Mouse (Mus musculus) embryo, embryonic 9.5 days (tissue): ENCODE measurements around the gene Abca17.

Experiments
- DNase-seq: peaks from one replicate; pipeline ENCODE4 v3.0.0-alpha.2; 2017; ENCODE audit errors: extremely low spot score

Gene Abca17

DNA sequence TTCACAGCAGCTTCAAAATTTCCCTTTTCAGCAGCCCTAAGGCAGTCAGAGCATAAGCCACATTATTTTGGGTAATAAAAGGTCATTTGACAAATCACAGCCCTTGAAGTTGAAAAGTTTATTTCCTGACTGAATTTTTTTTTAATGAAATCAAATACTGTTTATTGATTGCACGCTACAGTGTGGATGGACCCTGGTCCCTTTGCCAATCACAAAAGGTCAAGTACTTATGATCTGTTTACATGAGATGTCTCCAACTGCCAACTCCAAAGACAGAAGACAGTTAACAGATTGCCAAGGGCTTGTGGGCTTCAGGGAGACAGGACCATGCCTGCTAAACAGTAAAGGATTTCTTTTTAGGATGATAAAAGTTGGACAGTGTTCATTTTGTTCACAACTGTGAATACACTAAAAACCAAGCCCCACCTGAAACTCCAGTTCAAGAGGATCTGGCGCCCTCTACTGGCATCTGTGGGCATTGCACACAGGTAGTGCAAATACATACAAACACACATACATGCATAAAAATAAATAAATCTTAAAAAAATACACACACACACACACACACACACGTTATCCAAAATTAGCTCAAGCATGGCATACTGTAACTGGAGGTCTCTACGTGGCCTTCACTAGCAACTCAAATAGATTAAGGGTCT is 107.4 kb downstream of the Abca17 start:
- peak; percentile 27 for DNase-seq

- DNase-seq: no peak
Measured at GRCm38 (mm10) chr17:24236921-24237320, 113.9 kb downstream of the Abca17 start.

DNA sequence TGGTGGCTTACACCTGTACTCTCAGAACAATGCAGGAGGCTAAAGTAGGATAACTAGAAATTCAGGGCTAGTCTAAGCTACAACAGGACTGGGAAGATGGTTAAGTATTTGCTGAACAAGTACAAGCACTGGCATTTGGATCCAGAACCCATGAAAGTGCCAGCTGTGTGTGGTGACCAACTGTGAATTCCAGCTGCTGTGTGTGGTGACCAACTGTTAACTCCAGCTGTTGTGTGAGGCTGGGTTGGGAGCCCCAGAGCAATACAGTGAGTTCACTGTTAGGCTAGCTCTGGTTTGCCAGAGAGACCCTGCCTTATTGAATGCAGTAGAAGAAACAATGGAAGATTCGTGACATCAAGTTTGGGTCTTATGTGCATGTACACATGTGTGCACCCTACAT is 114.4 kb downstream of the Abca17 start:
- DNase-seq: no peak

DNA sequence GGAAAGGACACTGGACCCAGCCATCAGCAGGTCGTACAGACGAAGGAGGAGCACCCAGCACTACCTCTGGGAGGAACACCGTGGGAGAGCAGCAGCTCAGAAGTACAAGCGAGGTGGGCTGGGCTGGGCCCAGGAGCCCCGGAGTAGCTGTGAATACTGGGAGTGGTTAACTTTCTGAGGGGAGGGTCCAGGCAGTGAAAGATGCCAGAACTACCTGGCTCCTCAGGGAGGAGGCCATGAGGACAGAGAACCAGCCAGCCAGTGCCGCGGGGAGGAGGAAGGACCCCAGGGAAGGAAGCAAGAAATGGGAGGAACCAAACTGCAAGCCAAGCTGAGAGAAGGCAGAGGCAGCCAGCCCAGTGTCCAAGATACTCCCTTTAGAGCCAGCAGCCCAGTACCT is 122.9 kb downstream of the Abca17 start:
- DNase-seq: no peak

- DNase-seq: no peak
Measured at GRCm38 (mm10) chr17:24226721-24227120, 124.1 kb downstream of the Abca17 start.

DNA sequence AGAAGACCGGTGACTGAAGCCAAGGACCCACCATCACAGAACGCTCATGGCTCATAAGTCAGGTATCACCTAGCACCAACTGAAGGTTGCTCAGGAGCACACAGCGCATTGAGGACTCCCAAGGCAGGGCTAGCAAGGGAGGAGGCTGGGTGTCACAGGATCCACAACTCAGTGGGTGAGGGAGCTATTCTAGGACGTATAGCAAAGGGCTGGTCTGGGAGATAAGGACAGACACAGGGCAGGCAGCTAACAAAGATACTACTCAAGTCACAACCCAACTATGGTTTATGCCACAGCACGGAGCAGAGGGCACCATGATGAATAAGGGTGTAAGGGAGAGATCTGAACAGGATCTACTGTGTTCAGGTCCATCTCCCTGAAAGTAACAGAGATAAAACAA is 125.0 kb downstream of the Abca17 start:
- no peak for DNase-seq

- no peak for DNase-seq
Measured at GRCm38 (mm10) chr17:24224741-24225140, 126.1 kb downstream of the Abca17 start.

DNA sequence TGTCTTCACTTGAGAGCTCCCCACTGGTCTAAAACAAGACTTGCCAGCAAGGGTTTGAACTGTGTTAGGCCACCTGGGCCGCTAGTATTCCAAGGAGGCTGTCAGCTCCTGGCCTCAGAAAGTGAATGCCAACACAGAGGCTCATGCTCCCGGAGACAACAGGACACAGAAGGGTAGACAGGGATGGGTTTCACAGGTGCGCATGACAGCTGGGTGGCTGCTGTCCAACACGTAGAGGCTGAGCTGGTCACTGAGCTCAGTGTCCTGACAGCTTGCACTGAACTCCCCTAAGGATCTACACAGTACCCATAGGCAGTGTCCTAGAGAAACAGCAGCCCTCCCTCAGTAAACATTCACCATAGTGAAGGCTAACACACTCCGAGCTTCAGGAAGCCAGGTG is 127.4 kb downstream of the Abca17 start:
- DNase-seq: no peak

DNA sequence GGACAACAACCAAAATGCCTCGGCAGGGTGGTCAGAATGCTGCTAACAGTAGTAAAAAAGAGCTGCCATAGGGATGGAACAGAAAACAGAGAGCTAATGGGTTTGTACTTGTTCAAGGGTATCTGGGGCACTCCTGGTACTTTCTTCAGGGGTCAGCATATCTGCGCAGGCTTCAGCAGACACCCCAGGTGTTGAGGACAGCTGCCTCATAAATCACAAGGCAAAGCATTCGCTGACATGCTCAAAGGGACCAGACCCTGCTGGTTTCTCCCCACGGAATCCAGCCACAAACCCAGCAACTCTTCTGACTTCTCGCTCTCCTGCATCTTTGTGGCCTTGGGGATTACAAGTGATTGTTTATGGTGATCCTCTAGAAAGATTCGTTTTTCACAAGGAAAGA is 128.2 kb downstream of the Abca17 start:
- no peak for DNase-seq

GRCm38 (mm10) chr17:24220435-24221411 is 130.1 kb downstream of the Abca17 start, which contains the start of gene Tedc2:
Tedc2 (minus strand) TSS chr17:24220851.
- DNase-seq: peak; percentile 95

DNA sequence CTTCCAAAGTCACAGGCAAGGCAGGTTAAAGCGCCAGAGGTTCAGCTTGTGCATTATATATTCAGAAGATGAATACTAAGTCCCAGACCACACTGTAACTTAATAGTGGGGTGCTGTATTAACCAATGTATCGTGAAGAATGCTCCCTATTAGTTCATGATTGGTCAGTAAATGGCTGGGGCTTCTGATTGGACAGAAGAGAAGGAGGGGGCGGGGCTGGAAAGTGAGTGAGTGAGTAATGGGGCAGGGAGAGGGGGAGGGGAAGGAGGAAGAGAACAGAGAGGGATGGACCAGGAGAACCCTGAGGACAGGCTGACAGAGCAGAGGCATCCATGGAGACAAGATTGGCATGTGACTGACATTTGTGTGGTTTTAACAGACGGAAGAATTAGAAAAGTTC is 134.0 kb downstream of the Abca17 start:
- peak; percentile 21 for DNase-seq
